7 mouse cellular contexts compared by ENCODE assay signal in the genomic region with DNA sequence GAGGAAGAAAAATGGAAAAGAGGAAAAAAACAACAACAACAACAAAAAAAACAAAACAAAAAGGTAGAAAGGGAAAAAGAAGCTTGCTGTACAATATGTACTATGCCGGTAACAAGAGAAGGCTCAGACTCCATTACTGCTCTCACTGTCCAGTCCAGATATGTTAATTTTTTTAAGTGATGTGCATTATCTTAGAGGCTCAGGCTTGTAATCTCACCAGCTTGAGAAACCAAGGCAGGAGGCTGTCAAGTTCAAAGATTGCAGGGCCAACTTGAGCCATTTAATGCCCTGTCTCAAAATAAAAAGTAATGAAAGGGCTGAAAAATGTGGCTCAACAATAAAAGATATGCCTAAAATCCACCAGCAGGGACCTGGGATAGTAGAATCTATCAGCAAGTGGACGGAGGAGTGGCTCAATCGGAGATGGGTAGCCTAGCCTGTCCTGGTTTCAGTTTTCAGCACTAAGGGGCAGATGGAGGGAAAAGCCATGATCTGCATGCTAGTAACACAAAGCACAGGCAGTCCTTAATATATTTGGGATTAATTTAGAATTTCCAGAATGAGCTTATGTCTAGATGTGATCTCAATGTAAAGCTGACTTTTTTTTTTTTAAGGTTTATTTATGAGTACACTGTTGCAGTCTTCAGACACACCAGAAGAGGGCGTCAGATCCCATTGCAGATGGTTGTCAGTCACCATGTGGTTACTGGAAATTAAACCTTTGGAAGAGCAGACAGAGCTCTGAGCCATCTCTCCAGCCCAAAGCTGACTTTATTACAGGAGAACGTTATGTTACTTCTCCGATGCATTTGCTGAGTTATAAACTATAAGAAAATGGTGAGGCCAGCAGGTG. TPM values are rescaled to one million over a fixed set of nuclear protein-coding genes. Genes with fewer than 3 reads are reported as not detected.
DNase-seq lines count a peak whose midpoint lies in the region; ATAC-seq and TF ChIP-seq lines count a peak whose summit lies in the region.

No protein-coding gene starts in this region.

- no peaks in the 10 kb centered on the region for H3K9me3 ChIP-seq in kidney, postnatal 0 days (replicated peaks; ENCODE audit: low read length)
- no peaks in the 10 kb centered on the region for H3K9me3 ChIP-seq in G1E (replicated peaks)
- no peaks in the 10 kb centered on the region for H3K9me3 ChIP-seq in embryonic facial prominence, embryonic 15.5 days (replicated peaks)
- no peaks in the 10 kb centered on the region for H3K9me3 ChIP-seq in limb, embryonic 15.5 days
- H3K9me3 ChIP-seq in stomach, embryonic 14.5 days (ENCODE audit: control insufficient read depth, low read depth, low read length) = no peaks in the 10 kb centered on the region

- peak overlapping the region; percentile 89 for H3K4me3 ChIP-seq in kidney, postnatal 0 days (replicated peaks; ENCODE audit: low read depth, low read length)
- H3K4me3 ChIP-seq in G1E (ENCODE audit: low read depth, low read length) = peak overlapping the region; percentile 75
- peak overlapping the region; percentile 83 for H3K4me3 ChIP-seq in embryonic facial prominence, embryonic 15.5 days (replicated peaks)
- peak overlapping the region; percentile 72 for H3K4me3 ChIP-seq in limb, embryonic 15.5 days
- peak overlapping the region; percentile 62; the same call in 1 of the 2 replicates for H3K4me3 ChIP-seq in stomach, embryonic 14.5 days (ENCODE audit: low read depth, low read length)

- no peak for DNase-seq in kidney, postnatal 0 days (ENCODE audit: low spot score)
- no peak for DNase-seq in kidney, adult 8-10 months
- no peak for DNase-seq in G1E (ENCODE audit: low spot score)
- no peak for DNase-seq in layer of hippocampus, adult 9-11 months

- no peak overlapping the region for H3K9ac ChIP-seq in kidney, postnatal 0 days (ENCODE audit: low read depth, low read length)
- H3K9ac ChIP-seq in embryonic facial prominence, embryonic 15.5 days = no peak overlapping the region
- no peak overlapping the region for H3K9ac ChIP-seq in limb, embryonic 15.5 days
- no peak overlapping the region for H3K9ac ChIP-seq in stomach, embryonic 14.5 days (replicated peaks; ENCODE audit: low read depth, low read length)

- TF ChIP-seq CTCF in kidney, postnatal 0 days (IDR thresholded peaks at IDR 0.05; ENCODE audit: low read depth) = peak; percentile 72
- TF ChIP-seq CTCF in G1E (IDR thresholded peaks at IDR 0.05; ENCODE audit: low read depth, low read length) = 0 out of 2 replicates have a peak, but pooled peaks have one; percentile 11

- H3K27ac ChIP-seq in kidney, postnatal 0 days = no peak overlapping the region
- H3K27ac ChIP-seq in embryonic facial prominence, embryonic 15.5 days (replicated peaks) = no peak overlapping the region
- H3K27ac ChIP-seq in limb, embryonic 15.5 days = no peak overlapping the region
- H3K27ac ChIP-seq in stomach, embryonic 14.5 days (ENCODE audit: low read length) = no peak overlapping the region

- 31% methylated on average over 6 of the region's 6 CpGs for WGBS in kidney, postnatal 0 days
- WGBS in embryonic facial prominence, embryonic 15.5 days = 41% methylated on average over 6 of the region's 6 CpGs
- WGBS in limb, embryonic 15.5 days = 41% methylated on average over 6 of the region's 6 CpGs
- 36% methylated on average over 6 of the region's 6 CpGs for WGBS in stomach, embryonic 14.5 days

- H3K27me3 ChIP-seq in kidney, postnatal 0 days (ENCODE audit: insufficient read depth, low read length) = no peaks in the 10 kb centered on the region
- peaks cover 35% of the 10 kb centered on the region for H3K27me3 ChIP-seq in G1E (ENCODE audit: insufficient read depth, low read length)
- H3K27me3 ChIP-seq in embryonic facial prominence, embryonic 15.5 days = no peaks in the 10 kb centered on the region
- H3K27me3 ChIP-seq in limb, embryonic 15.5 days = no peaks in the 10 kb centered on the region
- H3K27me3 ChIP-seq in stomach, embryonic 14.5 days (ENCODE audit: control insufficient read depth, insufficient read depth, low read length) = no peaks in the 10 kb centered on the region

- H3K4me1 ChIP-seq in kidney, postnatal 0 days (replicated peaks; ENCODE audit: insufficient read depth, low read length) = no peaks in the 10 kb centered on the region
- H3K4me1 ChIP-seq in G1E (ENCODE audit: insufficient read depth, low read depth, low read length) = peaks cover 27% of the 10 kb centered on the region
- H3K4me1 ChIP-seq in embryonic facial prominence, embryonic 15.5 days = peaks cover 6% of the 10 kb centered on the region; the same call in 1 of the 2 replicates
- peaks cover 13% of the 10 kb centered on the region; the same call in 1 of the 2 replicates for H3K4me1 ChIP-seq in limb, embryonic 15.5 days
- H3K4me1 ChIP-seq in stomach, embryonic 14.5 days (ENCODE audit: control insufficient read depth, insufficient read depth, low read length) = no peaks in the 10 kb centered on the region

- H3K4me2 ChIP-seq in kidney, postnatal 0 days (ENCODE audit: low read length) = peak overlapping the region; percentile 60; the same call in 1 of the 2 replicates
- peak overlapping the region; percentile 66; the same call in 1 of the 2 replicates for H3K4me2 ChIP-seq in embryonic facial prominence, embryonic 15.5 days (replicated peaks)
- H3K4me2 ChIP-seq in limb, embryonic 15.5 days = no peak overlapping the region
- H3K4me2 ChIP-seq in stomach, embryonic 14.5 days (replicated peaks; ENCODE audit: low read depth, low read length) = no peak overlapping the region

- ATAC-seq in kidney, postnatal 0 days (replicated peaks; ENCODE audit: low FRiP score, low read depth) = peak; percentile 11; the same call in 1 of the 2 replicates
- no peak for ATAC-seq in G1E (ENCODE audit: extremely low read depth, insufficient number of reproducible peaks, low FRiP score, poor library complexity, severe bottlenecking)
- peak; percentile 7; the same call in 1 of the 2 replicates for ATAC-seq in embryonic facial prominence, embryonic 15.5 days (ENCODE audit: insufficient number of reproducible peaks, low FRiP score, low TSS enrichment, low read depth)
- ATAC-seq in limb, embryonic 15.5 days (ENCODE audit: insufficient number of reproducible peaks, low FRiP score, low TSS enrichment, low read depth) = no peak
- ATAC-seq in stomach, embryonic 14.5 days (ENCODE audit: insufficient number of reproducible peaks, insufficient read depth, low FRiP score, low read depth) = peak; percentile 10; the same call in 1 of the 2 replicates

- peaks cover 21% of the 10 kb centered on the region for H3K36me3 ChIP-seq in kidney, postnatal 0 days (ENCODE audit: insufficient read depth, low read length)
- peaks cover 30% of the 10 kb centered on the region for H3K36me3 ChIP-seq in G1E (replicated peaks)
- peaks cover 17% of the 10 kb centered on the region for H3K36me3 ChIP-seq in embryonic facial prominence, embryonic 15.5 days
- peaks cover 18% of the 10 kb centered on the region for H3K36me3 ChIP-seq in limb, embryonic 15.5 days
- peaks cover 11% of the 10 kb centered on the region; the same call in 1 of the 2 replicates for H3K36me3 ChIP-seq in stomach, embryonic 14.5 days (ENCODE audit: control insufficient read depth, insufficient read depth, low read length)

RNA-seq across cellular contexts. Expression of a gene that starts 0.6 kb away (rescaled TPM):
- polyA plus RNA-seq in kidney, postnatal 0 days (2015; fragmentation: Nextera tagmentation; extraction: Ambion mirVana) = 637 and 674 TPM in 2 replicates
- 179 and 192 TPM in 2 replicates for total RNA-seq in G1E (2014; fragmentation: Nextera tagmentation)
- 234 and 290 TPM in 2 replicates for total RNA-seq in G1E (2017)
- polyA plus RNA-seq in G1E (2012) = 18.5 and 18.9 TPM in 2 replicates
- polyA plus RNA-seq in embryonic facial prominence, embryonic 15.5 days (2015; fragmentation: Nextera tagmentation; extraction: Ambion mirVana) = 483 and 493 TPM in 2 replicates
- polyA plus RNA-seq in limb, embryonic 15.5 days (2015; fragmentation: Nextera tagmentation; extraction: Ambion mirVana) = 425 and 461 TPM in 2 replicates
- polyA plus RNA-seq in stomach, embryonic 14.5 days (2014; fragmentation: Nextera tagmentation; extraction: Ambion mirVana) = 517 and 630 TPM in 2 replicates

RNA-seq across cellular contexts. Expression of a gene that starts 0.7 kb away (rescaled TPM):
- polyA plus RNA-seq in kidney, postnatal 0 days (2015; fragmentation: Nextera tagmentation; extraction: Ambion mirVana) = 0.14 TPM in 1 of 2 replicates, not detected in the other
- total RNA-seq in G1E (2014; fragmentation: Nextera tagmentation) (not detected in 2 replicates), G1E (2017) (0.05 and 0.06 TPM in 2 replicates)
- polyA plus RNA-seq in G1E (2012) = not detected in 2 replicates
- 0.83 and 1.0 TPM in 2 replicates for polyA plus RNA-seq in embryonic facial prominence, embryonic 15.5 days (2015; fragmentation: Nextera tagmentation; extraction: Ambion mirVana)
- polyA plus RNA-seq in limb, embryonic 15.5 days (2015; fragmentation: Nextera tagmentation; extraction: Ambion mirVana) = 0.29 and 0.87 TPM in 2 replicates
- polyA plus RNA-seq in stomach, embryonic 14.5 days (2014; fragmentation: Nextera tagmentation; extraction: Ambion mirVana) = 0.41 TPM in 1 of 2 replicates, not detected in the other

RNA-seq across cellular contexts. Expression of a gene that starts 13.1 kb away (rescaled TPM):
- polyA plus RNA-seq in kidney, postnatal 0 days (2015; fragmentation: Nextera tagmentation; extraction: Ambion mirVana) = 17.0 and 19.3 TPM in 2 replicates
- total RNA-seq in G1E (2014; fragmentation: Nextera tagmentation) (22.2 and 38.2 TPM in 2 replicates), G1E (2017) (29.1 and 40.2 TPM in 2 replicates)
- polyA plus RNA-seq in G1E (2012) = 44.0 and 44.2 TPM in 2 replicates
- polyA plus RNA-seq in embryonic facial prominence, embryonic 15.5 days (2015; fragmentation: Nextera tagmentation; extraction: Ambion mirVana) = 27.1 and 28.3 TPM in 2 replicates
- polyA plus RNA-seq in limb, embryonic 15.5 days (2015; fragmentation: Nextera tagmentation; extraction: Ambion mirVana) = 23.2 and 24.6 TPM in 2 replicates
- 22.3 and 22.4 TPM in 2 replicates for polyA plus RNA-seq in stomach, embryonic 14.5 days (2014; fragmentation: Nextera tagmentation; extraction: Ambion mirVana)

RNA-seq across cellular contexts. Expression of a gene that starts 13.2 kb away (rescaled TPM):
- polyA plus RNA-seq in kidney, postnatal 0 days (2015; fragmentation: Nextera tagmentation; extraction: Ambion mirVana) = 66.3 and 74.6 TPM in 2 replicates
- total RNA-seq in G1E (2014; fragmentation: Nextera tagmentation) = 34.4 and 43.3 TPM in 2 replicates
- total RNA-seq in G1E (2017) = 97.9 and 104 TPM in 2 replicates
- 52.6 and 59.2 TPM in 2 replicates for polyA plus RNA-seq in G1E (2012)
- 87.1 and 94.3 TPM in 2 replicates for polyA plus RNA-seq in embryonic facial prominence, embryonic 15.5 days (2015; fragmentation: Nextera tagmentation; extraction: Ambion mirVana)
- 88.3 and 94.0 TPM in 2 replicates for polyA plus RNA-seq in limb, embryonic 15.5 days (2015; fragmentation: Nextera tagmentation; extraction: Ambion mirVana)
- polyA plus RNA-seq in stomach, embryonic 14.5 days (2014; fragmentation: Nextera tagmentation; extraction: Ambion mirVana) = 85.3 and 94.4 TPM in 2 replicates

RNA-seq across cellular contexts. Expression of a gene that starts 28.5 kb away (rescaled TPM):
- 39.0 and 41.7 TPM in 2 replicates for polyA plus RNA-seq in kidney, postnatal 0 days (2015; fragmentation: Nextera tagmentation; extraction: Ambion mirVana)
- total RNA-seq in G1E (2014; fragmentation: Nextera tagmentation) (245 and 285 TPM in 2 replicates), G1E (2017) (13.9 and 20.7 TPM in 2 replicates)
- polyA plus RNA-seq in G1E (2012) = 506 and 556 TPM in 2 replicates
- 59.0 and 65.3 TPM in 2 replicates for polyA plus RNA-seq in embryonic facial prominence, embryonic 15.5 days (2015; fragmentation: Nextera tagmentation; extraction: Ambion mirVana)
- 48.3 and 53.3 TPM in 2 replicates for polyA plus RNA-seq in limb, embryonic 15.5 days (2015; fragmentation: Nextera tagmentation; extraction: Ambion mirVana)
- 58.3 and 59.5 TPM in 2 replicates for polyA plus RNA-seq in stomach, embryonic 14.5 days (2014; fragmentation: Nextera tagmentation; extraction: Ambion mirVana)

Comparison
In these comparisons a context has a peak if more than half of its experiments do, and no peak if none do; other contexts are left out.
1. ATAC-seq: peak in kidney, postnatal 0 days (single experiment), embryonic facial prominence, embryonic 15.5 days (single experiment) and stomach, embryonic 14.5 days (single experiment); none in G1E (single experiment) and limb, embryonic 15.5 days (single experiment).
2. H3K4me2 ChIP-seq: peak in kidney, postnatal 0 days (single experiment) and embryonic facial prominence, embryonic 15.5 days (single experiment); none in limb, embryonic 15.5 days (single experiment) and stomach, embryonic 14.5 days (single experiment).
3. RNA of a gene that starts 0.6 kb away (polyA plus RNA-seq): 637 to 674 TPM in kidney, postnatal 0 days, 517 to 630 TPM in stomach, embryonic 14.5 days, 483 to 493 TPM in embryonic facial prominence, embryonic 15.5 days and 425 to 461 TPM in limb, embryonic 15.5 days; 18.5 to 18.9 TPM in G1E; every median in the first group is over 10 times any median in the second.
4. Peak in every context shown above with its lines, with median percentiles within 50 percentile points of each other: H3K4me3 ChIP-seq.